8 mouse cellular contexts compared by ENCODE assay signal in genomic region chr15:93379177-93379576, GRCm38 (mm10). TPM values are rescaled to one million over a fixed set of nuclear protein-coding genes. Genes with fewer than 3 reads are reported as not detected.
A peak's percentile ranks its signal among the peaks of the same experiment; 100 is the strongest.
DNase-seq lines count a peak whose midpoint lies in the region; ATAC-seq and TF ChIP-seq lines count a peak whose summit lies in the region.

No protein-coding gene starts in this region.

- intact Hi-C loops in left cerebral cortex, postnatal 36 days (cut with DNase I): no loop called here

- no peak for DNase-seq in layer of hippocampus, adult 2 months (ENCODE audit: low spot score in 2 of 2)
- DNase-seq in layer of hippocampus, adult 8-10 months (ENCODE audit: low spot score in 2 of 2): no peak
- DNase-seq in G1E (ENCODE audit: low spot score): no peak
- DNase-seq in left cerebral cortex, postnatal 36 days (ENCODE audit: low spot score in 2 of 2): no peak
- DNase-seq in forebrain, embryonic 11.5 days (ENCODE audit: low spot score): no peak
- no peak for DNase-seq in cerebellum, postnatal 10 days

- no peak; the same call in 1 of the 2 replicates for ATAC-seq in G1E (ENCODE audit: extremely low read depth, insufficient number of reproducible peaks, low FRiP score, poor library complexity, severe bottlenecking)
- ATAC-seq in inflammation-experienced regulatory T-cells, adult 6 months: peak; percentile 52
- no peak for ATAC-seq in forebrain, embryonic 11.5 days (replicated peaks; ENCODE audit: low FRiP score)

- no peak overlapping the region for H3K4me3 ChIP-seq in layer of hippocampus, adult 2 months
- no peak overlapping the region for H3K4me3 ChIP-seq in G1E (ENCODE audit: low read depth, low read length)
- no peak overlapping the region for H3K4me3 ChIP-seq in small intestine, adult 2 months (ENCODE audit: low read depth, low read length)
- H3K4me3 ChIP-seq in forebrain, embryonic 11.5 days (ENCODE audit: low read depth, low read length): no peak overlapping the region

- no peak for TF ChIP-seq POLR2A in small intestine, adult 2 months (IDR thresholded peaks at IDR 0.05; ENCODE audit: low read depth, low read length)

- no peak overlapping the region for H3K9ac ChIP-seq in forebrain, embryonic 11.5 days (ENCODE audit: low read length)

- WGBS in small intestine, adult 2 months: 69% methylated on average over 3 of the region's 3 CpGs
- WGBS in forebrain, embryonic 11.5 days: 76% methylated on average over 3 of the region's 3 CpGs

- no peaks in the 10 kb centered on the region for H3K27me3 ChIP-seq in G1E (ENCODE audit: insufficient read depth, low read length)
- H3K27me3 ChIP-seq in small intestine, adult 2 months (ENCODE audit: control insufficient read depth, insufficient read depth, low read length): no peaks in the 10 kb centered on the region
- no peaks in the 10 kb centered on the region for H3K27me3 ChIP-seq in forebrain, embryonic 11.5 days (ENCODE audit: control insufficient read depth, insufficient read depth, low read length)

- H3K4me1 ChIP-seq in G1E (ENCODE audit: insufficient read depth, low read depth, low read length): peaks cover 5% of the 10 kb centered on the region; the same call in 1 of the 2 replicates
- no peaks in the 10 kb centered on the region for H3K4me1 ChIP-seq in small intestine, adult 2 months (ENCODE audit: control insufficient read depth, insufficient read depth, insufficient read length, low read length)
- H3K4me1 ChIP-seq in forebrain, embryonic 11.5 days (replicated peaks; ENCODE audit: control insufficient read depth, insufficient read depth, low read length): no peaks in the 10 kb centered on the region

- H3K4me2 ChIP-seq in forebrain, embryonic 11.5 days (ENCODE audit: low read depth, low read length, severe bottlenecking): no peak overlapping the region

- H3K9me3 ChIP-seq in G1E (replicated peaks): no peaks in the 10 kb centered on the region
- no peaks in the 10 kb centered on the region for H3K9me3 ChIP-seq in forebrain, embryonic 11.5 days (ENCODE audit: control insufficient read depth, low read length)

- H3K27ac ChIP-seq in layer of hippocampus, adult 2 months: no peak overlapping the region
- H3K27ac ChIP-seq in small intestine, adult 2 months (ENCODE audit: insufficient read depth, low read depth, low read length): no peak overlapping the region
- no peak overlapping the region for H3K27ac ChIP-seq in forebrain, embryonic 11.5 days (ENCODE audit: low read depth, low read length)

- no peaks in the 10 kb centered on the region for H3K36me3 ChIP-seq in G1E (replicated peaks)
- no peaks in the 10 kb centered on the region for H3K36me3 ChIP-seq in small intestine, adult 2 months (ENCODE audit: control insufficient read depth, insufficient read depth, low read length)
- no peaks in the 10 kb centered on the region for H3K36me3 ChIP-seq in forebrain, embryonic 11.5 days (ENCODE audit: control insufficient read depth, insufficient read depth, low read length)

- TF ChIP-seq CTCF in layer of hippocampus, adult 2 months (conservative IDR thresholded peaks at IDR 0.05): peak; percentile 33
- peak; percentile 20; the same call in 1 of the 2 replicates for TF ChIP-seq CTCF in G1E (IDR thresholded peaks at IDR 0.05; ENCODE audit: low read depth, low read length)
- peak; percentile 19; the same call in 1 of the 2 replicates for TF ChIP-seq CTCF in small intestine, adult 2 months (IDR thresholded peaks at IDR 0.05; ENCODE audit: extremely low read depth, insufficient read length, insufficient replicate concordance, low read depth, low read length)

RNA-seq across cellular contexts. Expression of gene Zcrb1, which starts 19.0 kb away (rescaled TPM):
- total RNA-seq in layer of hippocampus, adult 2 months (2021): 10 to 100 TPM; 71.0 to 80.2 TPM
- 10 to 100 TPM; 64.6 to 82.9 (median 74.2) TPM for total RNA-seq in layer of hippocampus, adult 8-10 months (2022)
- total RNA-seq in G1E (2014; fragmentation: Nextera tagmentation): 95.8 and 98.3 TPM in 2 replicates
- total RNA-seq in G1E (2017): 61.6 and 75.3 TPM in 2 replicates
- 98.9 and 107 TPM in 2 replicates for polyA plus RNA-seq in G1E (2012)
- 100 to 1,000 TPM in 2 of 3 experiments, 10 to 100 TPM in 1; 67.1 to 132 (median 104) TPM for polyA plus RNA-seq in inflammation-experienced regulatory T-cells, adult 6 months (2017; shearing (Covaris generic))
- polyA plus RNA-seq in small intestine, adult 2 months (2012; rRNA removed): 4.7 and 14.2 TPM in 2 replicates
- total RNA-seq in left cerebral cortex, postnatal 36 days (2021): 10 to 100 TPM; 67.3 to 91.4 TPM
- 154 and 167 TPM in 2 replicates for polyA plus RNA-seq in forebrain, embryonic 11.5 days (2014; fragmentation: Nextera tagmentation; extraction: Ambion mirVana)

RNA-seq across cellular contexts. Expression of gene Pphln1, which starts 19.0 kb away (rescaled TPM):
- total RNA-seq in layer of hippocampus, adult 2 months (2021): 10 to 100 TPM; 39.2 to 41.3 TPM
- 10 to 100 TPM; 34.3 to 49.4 (median 43.9) TPM for total RNA-seq in layer of hippocampus, adult 8-10 months (2022)
- total RNA-seq in G1E (2014; fragmentation: Nextera tagmentation): 96.4 and 114 TPM in 2 replicates
- total RNA-seq in G1E (2017): 27.8 and 34.3 TPM in 2 replicates
- polyA plus RNA-seq in G1E (2012): 10.0 and 11.4 TPM in 2 replicates
- polyA plus RNA-seq in inflammation-experienced regulatory T-cells, adult 6 months (2017; shearing (Covaris generic)): 10 to 100 TPM; 26.4 to 47.1 (median 37.0) TPM
- polyA plus RNA-seq in small intestine, adult 2 months (2012; rRNA removed): 2.3 TPM in 2 replicates
- total RNA-seq in left cerebral cortex, postnatal 36 days (2021): 10 to 100 TPM; 40.2 to 42.7 TPM
- 71.5 and 79.9 TPM in 2 replicates for polyA plus RNA-seq in forebrain, embryonic 11.5 days (2014; fragmentation: Nextera tagmentation; extraction: Ambion mirVana)

RNA-seq across cellular contexts. Expression of gene Yaf2, which starts 42.4 kb away (rescaled TPM):
- total RNA-seq in layer of hippocampus, adult 2 months (2021): 10 to 100 TPM; 85.7 to 87.2 TPM
- 10 to 100 TPM; 81.1 to 91.2 (median 84.0) TPM for total RNA-seq in layer of hippocampus, adult 8-10 months (2022)
- total RNA-seq in G1E (2014; fragmentation: Nextera tagmentation) (50.0 and 59.2 TPM in 2 replicates), G1E (2017) (35.6 and 39.7 TPM in 2 replicates)
- polyA plus RNA-seq in G1E (2012): 24.4 and 35.2 TPM in 2 replicates
- 10 to 100 TPM; 25.6 to 36.2 (median 33.0) TPM for polyA plus RNA-seq in inflammation-experienced regulatory T-cells, adult 6 months (2017; shearing (Covaris generic))
- polyA plus RNA-seq in small intestine, adult 2 months (2012; rRNA removed): 8.8 and 9.7 TPM in 2 replicates
- 100 to 1,000 TPM; 102 to 113 TPM for total RNA-seq in left cerebral cortex, postnatal 36 days (2021)
- polyA plus RNA-seq in forebrain, embryonic 11.5 days (2014; fragmentation: Nextera tagmentation; extraction: Ambion mirVana): 106 and 116 TPM in 2 replicates
